Comparison of ENCODE assay signal across 11 mouse cellular contexts in genomic region chr7:127564381-127565150, GRCm38 (mm10). TPM values are rescaled to one million over a fixed set of nuclear protein-coding genes. Genes with fewer than 3 reads are reported as not detected.
A peak's percentile ranks its signal among the peaks of the same experiment; 100 is the strongest.
DNase-seq lines count a peak whose midpoint lies in the region; ATAC-seq and TF ChIP-seq lines count a peak whose summit lies in the region.
"Had no signal": no experiment of that assay in that cellular context is flagged by ENCODE, and none has a peak within 500 bp of the region (broad histone marks: within the 10 kb centered on the region; RNA-seq: fewer than 3 reads in every experiment).

No protein-coding gene starts in this region.

- TF ChIP-seq EP300 in heart, adult 2 months (IDR thresholded peaks at IDR 0.05; ENCODE audit: insufficient read depth, low read depth, low read length) = no peak

- H3K9me3 ChIP-seq in kidney, postnatal 0 days (replicated peaks; ENCODE audit: low read length) = no peaks in the 10 kb centered on the region
- H3K9me3 ChIP-seq in forebrain, embryonic 15.5 days = no peaks in the 10 kb centered on the region
- H3K9me3 ChIP-seq: stomach, embryonic 15.5 days had no signal

- no peak overlapping the region for H3K9ac ChIP-seq in heart, adult 2 months (ENCODE audit: low read depth, low read length)
- H3K9ac ChIP-seq in kidney, postnatal 0 days (ENCODE audit: low read depth, low read length) = no peak overlapping the region
- no peak overlapping the region for H3K9ac ChIP-seq in forebrain, embryonic 15.5 days (replicated peaks)
- H3K9ac ChIP-seq: stomach, embryonic 15.5 days had no signal

- peaks cover 2% of the 10 kb centered on the region for H3K4me1 ChIP-seq in heart, adult 2 months (ENCODE audit: control insufficient read depth, insufficient read depth, low read length)
- H3K4me1 ChIP-seq in kidney, postnatal 0 days (replicated peaks; ENCODE audit: insufficient read depth, low read length) = no peaks in the 10 kb centered on the region
- H3K4me1 ChIP-seq in forebrain, embryonic 15.5 days = no peaks in the 10 kb centered on the region
- H3K4me1 ChIP-seq: stomach, embryonic 15.5 days had no signal

- WGBS in heart, adult 2 months = 20% methylated on average over 6 of the region's 6 CpGs
- WGBS in kidney, postnatal 0 days = 60% methylated on average over 6 of the region's 6 CpGs
- 73% methylated on average over 6 of the region's 6 CpGs for WGBS in forebrain, embryonic 15.5 days

- TF ChIP-seq CTCF in heart, adult 2 months (IDR thresholded peaks at IDR 0.05) = peak; percentile 42
- TF ChIP-seq CTCF in kidney, postnatal 0 days (IDR thresholded peaks at IDR 0.05; ENCODE audit: low read depth) = 0 out of 2 replicates have a peak, but pooled peaks have one; percentile 10

- H3K79me2 ChIP-seq in heart, adult 2 months (replicated peaks; ENCODE audit: control insufficient read depth, insufficient read depth, low read length) = no peaks in the 10 kb centered on the region

- peak in 1 of 2 experiments; percentile 49 for DNase-seq in heart, adult 2 months
- DNase-seq in heart, postnatal 25 days (ENCODE audit: low spot score) = no peak
- DNase-seq in NIH3T3 (ENCODE audit: low read depth) = peak; percentile 36
- DNase-seq in cerebellum, postnatal 25 days = peak; percentile 95 to 97
- peak; percentile 50 for DNase-seq in kidney, postnatal 0 days (ENCODE audit: low spot score)
- DNase-seq in ovary, postnatal 36 days (ENCODE audit: low spot score) = no peak
- DNase-seq in c-Kit-positive CD71-positive TER-119-positive erythroid progenitor cells, embryonic 14.5 days (ENCODE audit: low spot score) = no peak

- intact Hi-C loops in heart, adult 2 months (cut with DNase I) = no loop called here
- intact Hi-C loops in heart, postnatal 25 days (cut with DNase I) = no loop called here

- H3K4me2 ChIP-seq in kidney, postnatal 0 days (ENCODE audit: low read length) = no peak overlapping the region
- H3K4me2 ChIP-seq in forebrain, embryonic 15.5 days (replicated peaks) = no peak overlapping the region
- H3K4me2 ChIP-seq: liver, embryonic 11.5 days; stomach, embryonic 15.5 days had no signal

- no peak overlapping the region; the same call in 1 of the 2 replicates for H3K27ac ChIP-seq in heart, adult 2 months
- peak overlapping the region; percentile 36; the same call in 1 of the 2 replicates for H3K27ac ChIP-seq in kidney, postnatal 0 days
- H3K27ac ChIP-seq in forebrain, embryonic 15.5 days (replicated peaks) = no peak overlapping the region
- H3K27ac ChIP-seq: stomach, embryonic 15.5 days had no signal

- ATAC-seq in kidney, postnatal 0 days (replicated peaks; ENCODE audit: low FRiP score, low read depth) = no peak
- ATAC-seq in forebrain, embryonic 15.5 days (replicated peaks) = no peak

- peaks cover 2% of the 10 kb centered on the region; the same call in 1 of the 2 replicates for H3K36me3 ChIP-seq in heart, adult 2 months (ENCODE audit: control insufficient read depth, insufficient read depth, low read length)
- peaks cover 35% of the 10 kb centered on the region for H3K36me3 ChIP-seq in kidney, postnatal 0 days (ENCODE audit: insufficient read depth, low read length)
- H3K36me3 ChIP-seq in forebrain, embryonic 15.5 days = peaks cover 57% of the 10 kb centered on the region

- no peak overlapping the region for H3K4me3 ChIP-seq in heart, adult 2 months
- no peak overlapping the region for H3K4me3 ChIP-seq in kidney, postnatal 0 days (replicated peaks; ENCODE audit: low read depth, low read length)
- no peak overlapping the region for H3K4me3 ChIP-seq in forebrain, embryonic 15.5 days
- H3K4me3 ChIP-seq: stomach, embryonic 15.5 days had no signal

- no peaks in the 10 kb centered on the region for H3K27me3 ChIP-seq in heart, adult 2 months (ENCODE audit: control insufficient read depth, insufficient read depth, low read length)
- no peaks in the 10 kb centered on the region for H3K27me3 ChIP-seq in kidney, postnatal 0 days (ENCODE audit: insufficient read depth, low read length)
- no peaks in the 10 kb centered on the region for H3K27me3 ChIP-seq in forebrain, embryonic 15.5 days
- H3K27me3 ChIP-seq: CH12.LX; stomach, embryonic 15.5 days had no signal

- no peak for TF ChIP-seq POLR2A in heart, adult 2 months (IDR thresholded peaks at IDR 0.05; ENCODE audit: insufficient read depth, low read depth, low read length)

RNA-seq across cellular contexts. Expression of gene Tmem265, which starts 3.4 kb away (rescaled TPM):
- not detected for total RNA-seq in heart, adult 2 months (2021)
- not detected in 2 replicates for polyA plus RNA-seq in heart, adult 2 months (2012; rRNA removed)
- total RNA-seq in heart, postnatal 25 days (2021) = not detected
- 4.9 and 6.8 TPM in 2 replicates for polyA plus RNA-seq in kidney, postnatal 0 days (2015; fragmentation: Nextera tagmentation; extraction: Ambion mirVana)
- polyA plus RNA-seq in forebrain, embryonic 15.5 days (2015; fragmentation: Nextera tagmentation; extraction: Ambion mirVana) = 3.7 and 5.3 TPM in 2 replicates

RNA-seq across cellular contexts. Expression of gene Phkg2, which starts 8.6 kb away (rescaled TPM):
- 10 to 100 TPM; 13.9 to 17.5 TPM for total RNA-seq in heart, adult 2 months (2021)
- 30.1 and 40.1 TPM in 2 replicates for polyA plus RNA-seq in heart, adult 2 months (2012; rRNA removed)
- total RNA-seq in heart, postnatal 25 days (2021) = 10 to 100 TPM; 15.6 to 18.9 TPM
- 28.8 and 32.2 TPM in 2 replicates for polyA plus RNA-seq in kidney, postnatal 0 days (2015; fragmentation: Nextera tagmentation; extraction: Ambion mirVana)
- 59.7 and 62.3 TPM in 2 replicates for polyA plus RNA-seq in forebrain, embryonic 15.5 days (2015; fragmentation: Nextera tagmentation; extraction: Ambion mirVana)

RNA-seq across cellular contexts. Expression of gene Ccdc189, which starts 23.8 kb away (rescaled TPM):
- total RNA-seq in heart, adult 2 months (2021) = 10 to 100 TPM; 10.4 to 11.7 TPM
- 10.6 and 11.4 TPM in 2 replicates for polyA plus RNA-seq in heart, adult 2 months (2012; rRNA removed)
- total RNA-seq in heart, postnatal 25 days (2021) = 10 to 100 TPM; 11.3 to 11.4 TPM
- polyA plus RNA-seq in kidney, postnatal 0 days (2015; fragmentation: Nextera tagmentation; extraction: Ambion mirVana) = 16.5 and 17.1 TPM in 2 replicates
- 11.8 TPM in 2 replicates for polyA plus RNA-seq in forebrain, embryonic 15.5 days (2015; fragmentation: Nextera tagmentation; extraction: Ambion mirVana)

RNA-seq across cellular contexts. Expression of gene Rnf40, which starts 24.0 kb away (rescaled TPM):
- total RNA-seq in heart, adult 2 months (2021) = 10 to 100 TPM; 41.0 to 44.8 TPM
- polyA plus RNA-seq in heart, adult 2 months (2012; rRNA removed) = 18.2 and 27.3 TPM in 2 replicates
- 10 to 100 TPM; 37.8 to 44.8 TPM for total RNA-seq in heart, postnatal 25 days (2021)
- polyA plus RNA-seq in kidney, postnatal 0 days (2015; fragmentation: Nextera tagmentation; extraction: Ambion mirVana) = 32.4 and 35.3 TPM in 2 replicates
- 51.1 and 52.4 TPM in 2 replicates for polyA plus RNA-seq in forebrain, embryonic 15.5 days (2015; fragmentation: Nextera tagmentation; extraction: Ambion mirVana)

RNA-seq across cellular contexts. Expression of gene Gm42715, which starts 45.2 kb away (rescaled TPM):
- 1 to 10 TPM; 7.8 to 8.2 TPM for total RNA-seq in heart, adult 2 months (2021)
- polyA plus RNA-seq in heart, adult 2 months (2012; rRNA removed) = 7.9 and 9.3 TPM in 2 replicates
- total RNA-seq in heart, postnatal 25 days (2021) = 10 to 100 TPM in 1 of 2 experiments, 1 to 10 TPM in 1; 10.0 to 10.1 TPM
- 10.9 and 11.4 TPM in 2 replicates for polyA plus RNA-seq in kidney, postnatal 0 days (2015; fragmentation: Nextera tagmentation; extraction: Ambion mirVana)
- polyA plus RNA-seq in forebrain, embryonic 15.5 days (2015; fragmentation: Nextera tagmentation; extraction: Ambion mirVana) = 17.2 and 17.7 TPM in 2 replicates

Comparison
In these comparisons a context has a peak if more than half of its experiments do, and no peak if none do; other contexts are left out.
1. DNase-seq: peak in NIH3T3 (single experiment), cerebellum, postnatal 25 days (2 of 2) and kidney, postnatal 0 days (single experiment); none in heart, postnatal 25 days (single experiment), ovary, postnatal 36 days (single experiment) and c-Kit-positive CD71-positive TER-119-positive erythroid progenitor cells, embryonic 14.5 days (single experiment).